Mouse (Mus musculus) ES-E14 (cell line): ENCODE data around the gene Hp1bp3. TPM values are rescaled to one million over a fixed set of nuclear protein-coding genes. Genes with fewer than 3 reads are reported as not detected.

Source experiments
- DNase-seq: peaks from one replicate; pipeline ENCODE4 v3.0.0-alpha.2; 2013; ENCODE audit warnings: low read depth, low spot score
- H3K27ac ChIP-seq: 2 replicates; pipeline ENCODE4 v1.5.1; 2012; ENCODE audit warnings: low read depth, mild to moderate bottlenecking, low read length, moderate library complexity, mixed read lengths; ENCODE audit not compliant: poor library complexity, insufficient read depth, severe bottlenecking
- H3K36me3 ChIP-seq: 2 replicates; pipeline ENCODE4 v1.6.1; 2012; ENCODE audit warnings: mild to moderate bottlenecking, low read length, moderate library complexity, mixed read lengths; ENCODE audit not compliant: control insufficient read depth, poor library complexity, insufficient read depth, severe bottlenecking
- H3K4me1 ChIP-seq, 2 experiments: fragments of 150-350 bp in 1 of 2; sonication (generic) in 1 of 2; 2 replicates each; pipeline ENCODE4 v1.6.1; 2012; ENCODE audit warnings: low read length in 2 of 2, mild to moderate bottlenecking in 1 of 2, mixed read lengths in 1 of 2; ENCODE audit not compliant: control insufficient read depth in 2 of 2, insufficient read depth in 2 of 2, poor library complexity in 1 of 2
- H3K4me3 ChIP-seq, 2 experiments: fragments of 150-350 bp in 1 of 2; sonication (generic) in 1 of 2; 2 replicates each; pipeline ENCODE4 v1.5.1; 2012; ENCODE audit warnings: low read length in 2 of 2, low read depth in 1 of 2, mild to moderate bottlenecking in 1 of 2, mixed read lengths in 1 of 2; ENCODE audit not compliant: insufficient read depth in 1 of 2, poor library complexity in 1 of 2, severe bottlenecking in 1 of 2
- H3K9ac ChIP-seq: 2 replicates; pipeline ENCODE4 v1.6.1; 2012; ENCODE audit warnings: low read depth, mild to moderate bottlenecking, low read length, mixed read lengths; ENCODE audit not compliant: poor library complexity, insufficient read depth, severe bottlenecking
- H3K9me3 ChIP-seq: fragments of 150-350 bp; sonication (generic); 2 replicates; pipeline ENCODE4 v1.6.1; 2012; ENCODE audit warnings: low read depth, mild to moderate bottlenecking, low read length; ENCODE audit not compliant: control insufficient read depth, insufficient read depth
- CHD2 ChIP-seq: IDR thresholded peaks from 2 replicates; pipeline ENCODE4 v1.6.1; 2014; ENCODE audit warnings: mild to moderate bottlenecking, low read depth, low read length, inconsistent platforms
- HCFC1 ChIP-seq: IDR thresholded peaks from 2 replicates; pipeline ENCODE4 v1.6.1; 2012; ENCODE audit warnings: low read length, inconsistent platforms, borderline replicate concordance; ENCODE audit not compliant: insufficient read depth
- MAFK ChIP-seq: IDR thresholded peaks from 2 replicates; pipeline ENCODE4 v1.6.1; 2014; ENCODE audit warnings: mild to moderate bottlenecking, low read depth, low read length, inconsistent platforms; ENCODE audit not compliant: insufficient read depth
- ZC3H11A ChIP-seq: IDR thresholded peaks from 2 replicates; pipeline ENCODE4 v1.6.1; 2012; ENCODE audit warnings: low read depth, mild to moderate bottlenecking, inconsistent platforms, low read length, borderline replicate concordance
- ZNF384 ChIP-seq: IDR thresholded peaks from 2 replicates; pipeline ENCODE4 v1.6.1; 2012; ENCODE audit warnings: low read depth, low read length, inconsistent platforms
- in situ Hi-C, 2 experiments: fragments of 600-800 bp; cut with MboI; formaldehyde crosslinking; loops; one replicate each; pipeline ENCODE4 v1.15.1; 2025; ENCODE audit warnings: low sequenced_read_pairs in 2 of 2, inconsistent platforms in 1 of 2; ENCODE audit not compliant: unreplicated experiment in 2 of 2
- total RNA-seq: library from RNA; depleted of rRNA; stranded (reverse); fragments of 300-350 nt; gene quantifications from 2 replicates; pipeline ENCODE4 v1.2.3, GENCODE M21; 2012

Hp1bp3 gene
- total RNA-seq, 1 experiment: 31.1 TPM

GRCm38 (mm10) chr4:138272011-138272997 lies 56.2 kb downstream of the Hp1bp3 start:
- H3K4me3 ChIP-seq: no peak overlapping the region
- no peak overlapping the region for H3K27ac ChIP-seq
- no peak for TF ChIP-seq MAFK
- TF ChIP-seq CHD2: no peak
- H3K36me3 ChIP-seq: no peaks in the 10 kb centered on the region
- no peak for DNase-seq
- no peak overlapping the region for H3K9ac ChIP-seq
- H3K9me3 ChIP-seq: no peaks in the 10 kb centered on the region
- in situ Hi-C loops: no loop called here
- H3K4me1 ChIP-seq: no peaks in the 10 kb centered on the region

- in situ Hi-C loops: no loop called here
- Histone ChIP-seq H3K9ac (no peak overlapping the region), H3K4me3 (no peak overlapping the region), H3K36me3 (no peaks in the 10 kb centered on the region), H3K9me3 (no peaks in the 10 kb centered on the region), H3K4me1 (peaks cover 0 to 4% of the 10 kb centered on the region in 2 experiments; a peak in 2 of 4 replicates), H3K27ac (no peak overlapping the region)
- DNase-seq: no peak
- TF ChIP-seq CHD2: no peak
- no peak for TF ChIP-seq ZC3H11A
- no peak for TF ChIP-seq HCFC1
- no peak for TF ChIP-seq MAFK
- TF ChIP-seq ZNF384: no peak
These were observed 62.2 kb downstream of the Hp1bp3 start for GRCm38 (mm10) chr4:138278346-138278745.

- H3K4me3 ChIP-seq: no peak overlapping the region
- TF ChIP-seq CHD2: no peak
- TF ChIP-seq MAFK: no peak
- TF ChIP-seq ZNF384: peak; percentile 72
- peak; percentile 62; the same call in 1 of the 2 replicates for TF ChIP-seq ZC3H11A
- peak; percentile 36; the same call in 1 of the 2 replicates for TF ChIP-seq HCFC1
- H3K4me1 ChIP-seq: peaks cover 0 to 4% of the 10 kb centered on the region in 2 experiments; a peak in 2 of 4 replicates
- H3K36me3 ChIP-seq: no peaks in the 10 kb centered on the region
- in situ Hi-C loops: no loop called here
- no peak overlapping the region for H3K27ac ChIP-seq
- no peaks in the 10 kb centered on the region for H3K9me3 ChIP-seq
- peak; percentile 95 for DNase-seq
- no peak overlapping the region for H3K9ac ChIP-seq
These were observed 66.7 kb downstream of the Hp1bp3 start for GRCm38 (mm10) chr4:138282834-138283233.

GRCm38 (mm10) chr4:138286411-138286810 lies 70.3 kb downstream of the Hp1bp3 start:
- Histone ChIP-seq H3K9ac (no peak overlapping the region), H3K27ac (no peak overlapping the region), H3K4me3 (no peak overlapping the region), H3K4me1 (peaks cover 0 to 3% of the 10 kb centered on the region in 2 experiments; a peak in 1 of 4 replicates), H3K9me3 (no peaks in the 10 kb centered on the region), H3K36me3 (no peaks in the 10 kb centered on the region)
- no peak for DNase-seq
- TF ChIP-seq MAFK (no peak), ZC3H11A (no peak), CHD2 (no peak), HCFC1 (no peak), ZNF384 (no peak)
- in situ Hi-C loops: no loop called here

GRCm38 (mm10) chr4:138288691-138289090 lies 72.6 kb downstream of the Hp1bp3 start:
- Histone ChIP-seq H3K9me3 (no peaks in the 10 kb centered on the region), H3K4me3 (no peak overlapping the region), H3K9ac (no peak overlapping the region), H3K36me3 (no peaks in the 10 kb centered on the region), H3K27ac (no peak overlapping the region), H3K4me1 (peaks cover 0 to 3% of the 10 kb centered on the region in 2 experiments; a peak in 1 of 4 replicates)
- in situ Hi-C loops: no loop called here
- DNase-seq: no peak
- no peak for TF ChIP-seq ZC3H11A
